Mouse (Mus musculus) CH12.LX (cell line): ENCODE measurements around the gene Gm43064.

Experiments
- CTCF ChIP-seq, 2 experiments: IDR thresholded peaks in 1 of 2; conservative IDR thresholded peaks in 1 of 2; 2 replicates each; pipeline ENCODE4 v1.5.1; 2011 to 2012; ENCODE audit warnings: low read depth in 2 of 2, low read length in 2 of 2, improper control_type of control experiment in 1 of 2, inconsistent platforms in 1 of 2, mild to moderate bottlenecking in 1 of 2, moderate library complexity in 1 of 2
- IRF4 ChIP-seq: IDR thresholded peaks from 2 replicates; pipeline ENCODE4 v1.6.1; 2014; ENCODE audit warnings: low read depth, mild to moderate bottlenecking, inconsistent platforms, low read length, improper control_type of control experiment
- MAFK ChIP-seq: IDR thresholded peaks from 2 replicates; pipeline ENCODE4 v1.6.1; 2011; ENCODE audit warnings: low read length, improper control_type of control experiment; ENCODE audit not compliant: insufficient replicate concordance
- MAZ ChIP-seq: IDR thresholded peaks from 2 replicates; pipeline ENCODE4 v1.6.1; 2012; ENCODE audit warnings: low read depth, mild to moderate bottlenecking, inconsistent platforms, low read length, improper control_type of control experiment, moderate library complexity
- POLR2A ChIP-seq: IDR thresholded peaks from 2 replicates; pipeline ENCODE4 v1.6.1; 2011; ENCODE audit warnings: low read depth, mild to moderate bottlenecking, improper control_type of control experiment, low read length
- RAD21 ChIP-seq: IDR thresholded peaks from 2 replicates; pipeline ENCODE4 v1.6.1; 2011; ENCODE audit warnings: low read depth, mild to moderate bottlenecking, low read length, improper control_type of control experiment, moderate library complexity
- RCOR1 ChIP-seq: conservative IDR thresholded peaks from 2 replicates; pipeline ENCODE4 v1.6.1; 2012; ENCODE audit warnings: low read depth, mild to moderate bottlenecking, inconsistent platforms, low read length, improper control_type of control experiment
- SIN3A ChIP-seq: IDR thresholded peaks from 2 replicates; pipeline ENCODE4 v1.6.1; 2012; ENCODE audit warnings: low read length, improper control_type of control experiment, inconsistent platforms

DNA sequence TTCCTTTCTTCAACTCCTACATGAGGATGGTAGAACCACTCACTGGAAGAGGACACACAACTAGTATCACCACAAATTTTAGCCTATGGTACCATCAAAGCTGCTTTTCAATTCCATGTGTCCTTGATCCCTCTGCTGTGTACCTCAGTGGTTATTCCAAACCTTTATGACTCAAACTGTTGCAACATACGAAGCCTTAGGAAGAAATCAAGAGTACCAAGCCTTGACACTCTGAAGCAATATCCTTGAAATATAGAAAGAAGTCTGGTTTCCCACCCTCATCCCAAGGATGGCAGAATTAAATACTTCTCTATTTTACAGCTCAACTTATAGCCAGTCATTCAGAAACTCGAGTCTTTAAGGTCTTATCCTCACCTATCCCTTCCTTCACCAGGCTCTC lies 13.0 kb upstream of the Gm43064 start:
- TF ChIP-seq RCOR1 (no peak), CTCF (conservative IDR thresholded peaks at IDR 0.05 in 1 of 2, IDR thresholded peaks at IDR 0.05 in 1 of 2; ENCODE audit: low read depth in 2 of 2, low read length in 2 of 2) (no peak), SIN3A (no peak), RAD21 (no peak), POLR2A (no peak), IRF4 (no peak), MAFK (no peak), MAZ (no peak)
